19 mouse cellular contexts compared by ENCODE assay signal in the genomic region with DNA sequence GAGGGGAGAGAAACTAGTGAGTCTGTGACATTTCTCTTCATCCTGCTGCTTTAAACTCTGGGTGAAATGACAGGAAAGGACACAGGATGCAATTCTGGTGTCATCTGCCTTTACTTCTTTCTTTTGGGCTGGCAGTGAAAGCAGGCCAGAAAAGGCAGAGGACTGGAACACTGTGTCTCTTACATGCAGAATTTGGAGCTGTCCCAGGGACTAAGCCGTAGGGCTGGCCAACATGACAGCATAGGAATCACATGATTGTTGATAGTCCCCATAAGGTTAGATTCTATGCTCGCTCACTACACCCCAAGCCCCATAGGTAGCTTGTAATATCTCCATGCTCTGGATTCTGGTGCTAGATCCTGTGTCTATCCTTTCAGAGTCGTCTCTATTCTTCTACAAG.
"Had no signal": no experiment of that assay in that cellular context is flagged by ENCODE, and none has a peak within 500 bp of the region (broad histone marks: within the 10 kb centered on the region; RNA-seq: fewer than 3 reads in every experiment).

No protein-coding gene starts in this region.

- H3K27ac ChIP-seq: midbrain, embryonic 10.5 days; midbrain, embryonic 12.5 days; neural tube, embryonic 13.5 days; neural tube, embryonic 15.5 days; stomach, embryonic 15.5 days; stomach, postnatal 0 days had no signal

- H3K9ac ChIP-seq: lung, embryonic 14.5 days; midbrain, embryonic 12.5 days; neural tube, embryonic 13.5 days; neural tube, embryonic 15.5 days; stomach, embryonic 15.5 days had no signal

- H3K36me3 ChIP-seq: midbrain, embryonic 10.5 days; midbrain, embryonic 12.5 days; neural tube, embryonic 13.5 days; neural tube, embryonic 15.5 days; stomach, embryonic 15.5 days had no signal

- H3K4me3 ChIP-seq: midbrain, embryonic 10.5 days; midbrain, embryonic 12.5 days; myocyte; neural tube, embryonic 13.5 days; neural tube, embryonic 15.5 days; stomach, embryonic 15.5 days had no signal

- H3K9me3 ChIP-seq: midbrain, embryonic 10.5 days; midbrain, embryonic 12.5 days; neural tube, embryonic 13.5 days; neural tube, embryonic 15.5 days; stomach, embryonic 15.5 days had no signal

- DNase-seq: lung, adult 18-20 months; lung, embryonic 14.5 days; lung, postnatal 10 days; lung, postnatal 4 days; midbrain, embryonic 14.5 days; retina, postnatal 1 day; right cerebral cortex, adult 18-20 months; right cerebral cortex, postnatal 25 days; right cerebral cortex, postnatal 4 days; thymus, adult 2 months; thymus, postnatal 25 days; thymus, postnatal 4 days had no signal

- H3K4me1 ChIP-seq: neural tube, embryonic 13.5 days; stomach, embryonic 15.5 days had no signal

- H3K27me3 ChIP-seq: midbrain, embryonic 12.5 days; neural tube, embryonic 13.5 days; neural tube, embryonic 15.5 days; stomach, embryonic 15.5 days had no signal
